Mouse (Mus musculus): ENCODE data around the gene Tnnt1. TPM values are rescaled to one million over a fixed set of nuclear protein-coding genes. Genes with fewer than 3 reads are reported as not detected.
A peak's percentile ranks its signal among the peaks of the same experiment; 100 is the strongest.

Gene Tnnt1
- polyA plus RNA-seq, 1 experiment from 2014 or later, result 4.0 TPM

DNA sequence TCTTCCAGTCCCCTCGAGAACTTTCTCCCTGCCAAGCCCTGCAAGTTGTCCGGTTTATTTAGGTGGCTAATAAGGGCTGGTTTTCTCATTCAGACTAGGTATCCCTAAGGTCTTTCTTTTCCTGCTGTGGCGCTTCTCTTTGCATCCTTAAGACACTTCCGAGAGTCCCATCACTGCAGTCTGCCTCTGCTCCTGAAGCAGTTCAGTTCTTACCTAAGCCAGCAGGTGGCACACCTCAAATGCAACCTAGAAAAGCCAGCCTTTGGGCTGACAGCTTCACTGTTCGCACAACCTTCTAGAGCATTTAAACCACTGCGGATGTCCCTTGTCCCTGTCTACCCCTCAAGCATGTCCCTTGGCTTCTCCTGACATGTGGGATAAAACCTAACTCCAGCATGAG, 36.5 kb downstream of the Tnnt1 start:
- WGBS, result 31% methylated on average over 6 of the region's 6 CpGs
- H3K9ac ChIP-seq, result no peak overlapping the region
- no peak for ATAC-seq (ENCODE audit: low FRiP score, low read depth)
- H3K9me3 ChIP-seq, result no peaks in the 10 kb centered on the region
- no peak overlapping the region for H3K4me2 ChIP-seq
- no peak overlapping the region for H3K4me3 ChIP-seq
- H3K36me3 ChIP-seq, result peaks cover 40% of the 10 kb centered on the region
- H3K4me1 ChIP-seq (replicated peaks), result peaks cover 19% of the 10 kb centered on the region
- peaks cover 22% of the 10 kb centered on the region for H3K27me3 ChIP-seq
- no peak overlapping the region for H3K27ac ChIP-seq (replicated peaks)

DNA sequence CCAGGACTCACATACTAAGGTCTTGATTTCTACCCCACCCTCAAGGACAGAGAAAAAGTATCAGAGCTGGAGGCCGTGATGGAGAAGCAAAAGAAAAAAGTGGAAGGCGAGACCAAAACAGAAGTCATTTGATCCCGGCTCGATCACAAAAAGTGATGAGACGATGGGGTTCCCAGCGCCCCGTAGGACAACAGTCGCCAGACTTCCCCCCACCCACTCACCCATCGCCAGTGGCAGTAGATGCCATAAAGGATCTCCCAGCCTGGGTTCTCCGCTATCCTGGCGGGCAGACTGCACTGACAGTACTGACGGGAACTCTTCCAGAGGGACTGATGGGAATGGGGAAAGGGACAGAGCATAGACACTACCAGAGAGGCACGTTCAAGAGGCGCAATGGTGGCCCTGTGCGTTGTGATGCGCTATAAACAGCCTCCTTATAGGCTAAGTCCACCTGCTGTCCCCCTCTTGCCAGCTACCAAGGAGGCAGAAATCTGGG, 37.3 kb downstream of the Tnnt1 start:
- Histone ChIP-seq H3K4me1 (replicated peaks) (peaks cover 19% of the 10 kb centered on the region), H3K27me3 (peaks cover 30% of the 10 kb centered on the region), H3K4me2 (peak overlapping the region; percentile 90), H3K9me3 (no peaks in the 10 kb centered on the region), H3K36me3 (peaks cover 32% of the 10 kb centered on the region), H3K9ac (peak overlapping the region; percentile 41), H3K27ac (replicated peaks) (peak overlapping the region; percentile 56; the same call in 1 of the 2 replicates), H3K4me3 (peak overlapping the region; percentile 46)
- no peak for ATAC-seq (ENCODE audit: low FRiP score, low read depth)
- 4% methylated on average over 16 of the region's 16 CpGs for WGBS

DNA sequence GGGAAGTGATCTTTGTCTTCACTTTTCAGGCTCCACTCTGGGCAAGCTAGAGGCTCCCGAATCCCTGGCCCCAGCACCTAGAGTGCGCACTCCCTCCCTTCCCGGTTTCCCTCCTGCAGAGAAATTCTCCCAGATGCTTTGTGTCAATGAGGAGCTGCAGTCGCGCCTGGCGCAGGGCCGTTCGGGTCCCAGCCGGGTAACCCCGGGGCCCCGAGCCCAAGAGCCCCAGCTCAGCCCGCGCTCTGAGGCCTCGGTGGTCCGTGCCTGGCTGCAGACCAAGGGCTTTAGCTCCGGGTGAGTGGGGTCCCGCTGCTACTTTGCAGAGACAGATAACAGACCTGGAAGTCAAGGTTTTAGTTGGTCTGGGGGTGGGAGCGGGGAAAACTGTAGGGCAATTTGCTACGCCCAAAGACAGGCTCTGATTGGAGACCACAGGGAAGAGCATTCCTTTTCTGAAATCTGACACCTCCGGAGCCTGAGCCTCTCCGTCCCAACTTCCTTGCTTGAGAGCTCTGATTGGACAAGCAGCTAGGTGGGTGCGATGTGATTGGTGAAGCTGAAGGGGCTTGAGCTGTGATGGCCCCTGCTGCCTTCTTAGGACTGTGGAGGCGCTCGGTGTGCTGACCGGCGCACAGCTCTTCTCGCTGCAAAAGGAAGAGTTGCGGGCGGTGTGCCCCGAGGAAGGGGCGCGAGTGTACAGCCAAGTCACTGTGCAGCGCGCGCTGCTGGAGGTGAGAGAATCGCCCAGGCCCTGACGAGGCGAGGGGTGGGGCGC, 38.0 kb downstream of the Tnnt1 start:
- under 1% methylated on average over 39 of the region's 39 CpGs for whole genome bisulfite sequencing
- no peaks in the 10 kb centered on the region for H3K9me3 ChIP-seq
- H3K36me3 ChIP-seq, result peaks cover 26% of the 10 kb centered on the region
- H3K4me2 ChIP-seq, result peak overlapping the region; percentile 90
- peaks cover 19% of the 10 kb centered on the region for H3K4me1 ChIP-seq (replicated peaks)
- H3K4me3 ChIP-seq, result peak overlapping the region; percentile 46
- peak; percentile 93 for ATAC-seq (ENCODE audit: low FRiP score, low read depth)
- peaks cover 36% of the 10 kb centered on the region for H3K27me3 ChIP-seq
- peak overlapping the region; percentile 41 for H3K9ac ChIP-seq
- H3K27ac ChIP-seq (replicated peaks), result peak overlapping the region; percentile 56

DNA sequence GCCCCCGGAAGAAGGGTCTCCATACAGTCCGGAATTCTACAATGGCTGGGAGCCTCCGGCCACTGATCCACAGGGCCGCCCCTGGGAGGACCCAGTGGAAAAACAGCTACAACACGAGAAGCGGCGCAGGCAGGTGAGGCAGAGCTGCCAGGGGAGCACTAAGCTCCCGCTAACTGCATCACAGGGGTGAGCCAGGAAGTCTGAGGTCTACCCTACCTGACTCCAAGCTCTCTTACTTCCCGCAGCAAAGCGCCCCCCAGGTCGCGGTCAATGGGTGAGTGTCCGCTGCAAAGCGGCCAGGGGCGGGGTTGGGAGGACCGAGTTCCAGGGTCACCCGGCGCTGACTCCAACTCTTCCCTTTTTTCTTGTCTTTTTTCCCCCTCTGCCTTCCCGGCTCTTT, 42.2 kb downstream of the Tnnt1 start:
- H3K9me3 ChIP-seq, result no peaks in the 10 kb centered on the region
- 13% methylated on average over 18 of the region's 19 CpGs for WGBS
- H3K36me3 ChIP-seq, result no peaks in the 10 kb centered on the region
- no peak for ATAC-seq (ENCODE audit: low FRiP score, low read depth)
- no peak overlapping the region for H3K9ac ChIP-seq
- H3K4me2 ChIP-seq, result no peak overlapping the region
- H3K27me3 ChIP-seq, result peaks cover 54% of the 10 kb centered on the region
- H3K4me3 ChIP-seq, result no peak overlapping the region
- H3K27ac ChIP-seq (replicated peaks), result no peak overlapping the region
- peaks cover 26% of the 10 kb centered on the region for H3K4me1 ChIP-seq (replicated peaks)

DNA sequence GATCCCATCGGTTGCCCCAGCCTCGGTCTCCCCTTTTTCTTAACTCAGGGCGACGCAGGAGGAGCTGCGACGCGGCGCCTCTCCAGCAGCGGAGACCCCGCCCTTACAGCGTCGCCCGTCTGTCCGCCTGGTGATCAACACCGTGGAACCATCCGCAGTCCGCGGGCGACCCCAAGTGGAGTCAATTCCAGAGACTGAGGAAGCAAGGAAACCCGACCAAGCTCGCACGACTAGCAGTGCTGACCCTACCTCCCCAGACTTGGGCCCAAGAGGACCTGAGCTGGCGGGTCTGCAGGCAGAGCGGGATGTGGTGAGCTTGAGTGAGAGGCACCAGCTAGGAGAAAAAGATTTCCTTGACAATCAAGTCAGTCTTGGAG, 45.0 kb downstream of the Tnnt1 start:
- 0 out of 2 replicates have a peak overlapping the region, but pooled peaks have one; percentile 25 for H3K27ac ChIP-seq (replicated peaks)
- H3K9me3 ChIP-seq, result no peaks in the 10 kb centered on the region
- H3K4me3 ChIP-seq, result peak overlapping the region; percentile 44
- peak overlapping the region; percentile 83 for H3K4me2 ChIP-seq
- ATAC-seq (ENCODE audit: low FRiP score, low read depth), result peak; percentile 87
- WGBS, result under 1% methylated on average over 24 of the region's 24 CpGs
- H3K4me1 ChIP-seq (replicated peaks), result peaks cover 14% of the 10 kb centered on the region
- no peaks in the 10 kb centered on the region for H3K36me3 ChIP-seq
- H3K9ac ChIP-seq, result peak overlapping the region; percentile 43
- peaks cover 46% of the 10 kb centered on the region for H3K27me3 ChIP-seq

DNA sequence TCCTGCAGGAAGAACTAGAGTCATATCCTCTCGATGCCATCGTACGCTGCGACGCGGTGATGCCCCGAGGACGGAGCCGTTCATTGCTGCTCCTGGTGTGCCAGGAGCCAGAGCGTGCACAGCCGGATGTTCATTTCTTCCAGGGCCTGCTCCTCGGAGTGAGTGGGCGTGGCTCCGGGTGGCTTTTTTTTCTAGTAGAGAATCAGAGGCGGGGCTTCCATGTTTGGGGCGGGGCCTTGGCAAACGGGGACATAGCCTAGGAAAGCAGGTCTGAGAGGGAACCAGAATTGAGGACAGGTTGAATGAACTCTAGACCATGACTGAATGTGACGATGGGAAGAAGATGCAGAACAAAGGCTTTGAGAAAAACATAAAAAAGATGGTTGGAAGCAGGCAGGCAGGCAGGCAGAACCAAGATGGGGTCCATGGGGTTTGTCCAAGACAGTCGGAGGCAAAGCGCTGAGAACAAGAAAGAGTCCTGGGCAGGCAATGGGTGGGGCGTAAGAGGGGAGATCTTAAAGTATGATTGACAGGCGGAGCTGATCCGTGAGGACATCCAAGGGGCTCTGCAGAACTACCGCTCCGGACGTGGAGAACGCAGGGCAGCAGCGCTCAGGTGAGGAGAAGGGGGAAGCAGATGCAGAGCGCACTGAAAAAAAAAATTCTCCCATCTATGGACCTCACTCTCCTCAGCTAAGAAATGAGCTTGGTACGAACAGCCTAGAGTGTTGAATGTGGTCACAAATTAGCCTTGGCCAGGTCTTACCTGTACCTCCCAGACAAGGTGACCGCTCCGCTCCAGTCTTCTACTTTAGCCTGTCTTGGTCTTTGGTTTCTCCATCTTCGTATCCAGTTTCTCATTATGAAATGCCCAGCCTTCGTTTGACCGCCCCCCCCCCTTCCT, 45.7 kb downstream of the Tnnt1 start:
- ATAC-seq (ENCODE audit: low FRiP score, low read depth), result peak; percentile 61
- H3K4me1 ChIP-seq (replicated peaks), result peaks cover 14% of the 10 kb centered on the region
- 2% methylated on average over 35 of the region's 35 CpGs for WGBS
- H3K9ac ChIP-seq, result peak overlapping the region; percentile 43
- no peaks in the 10 kb centered on the region for H3K9me3 ChIP-seq
- peaks cover 40% of the 10 kb centered on the region for H3K27me3 ChIP-seq
- peak overlapping the region; percentile 83 for H3K4me2 ChIP-seq
- H3K4me3 ChIP-seq, result peak overlapping the region; percentile 44
- H3K36me3 ChIP-seq, result no peaks in the 10 kb centered on the region
- 0 out of 2 replicates have a peak overlapping the region, but pooled peaks have one; percentile 25 for H3K27ac ChIP-seq (replicated peaks)

DNA sequence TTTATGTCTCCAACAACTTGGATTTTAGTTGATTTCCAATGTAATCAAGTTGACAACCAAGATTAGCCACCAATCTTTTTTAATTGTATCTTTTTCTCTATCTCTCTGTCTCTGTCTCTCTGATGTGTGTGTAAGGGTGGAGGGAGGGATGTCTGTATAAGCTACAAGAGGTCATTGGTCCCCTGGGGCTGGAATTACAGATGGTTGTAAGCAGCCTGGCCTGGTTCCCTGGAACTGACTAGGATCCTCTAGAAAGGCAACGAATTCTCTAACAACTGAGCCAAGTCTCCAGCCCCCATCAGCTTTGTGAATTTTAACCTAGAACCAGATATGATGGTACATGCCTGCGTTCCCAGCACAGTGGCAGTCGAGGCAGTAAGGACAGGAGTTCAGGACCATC, 48.4 kb downstream of the Tnnt1 start:
- H3K27me3 ChIP-seq, result peaks cover 13% of the 10 kb centered on the region
- 72% methylated on average over 3 of the region's 3 CpGs for WGBS
- no peak overlapping the region for H3K4me2 ChIP-seq
- no peak overlapping the region for H3K9ac ChIP-seq
- no peaks in the 10 kb centered on the region for H3K36me3 ChIP-seq
- peaks cover 14% of the 10 kb centered on the region for H3K4me1 ChIP-seq (replicated peaks)
- no peak for ATAC-seq (ENCODE audit: low FRiP score, low read depth)
- H3K27ac ChIP-seq (replicated peaks), result no peak overlapping the region
- H3K9me3 ChIP-seq, result no peaks in the 10 kb centered on the region
- no peak overlapping the region for H3K4me3 ChIP-seq

DNA sequence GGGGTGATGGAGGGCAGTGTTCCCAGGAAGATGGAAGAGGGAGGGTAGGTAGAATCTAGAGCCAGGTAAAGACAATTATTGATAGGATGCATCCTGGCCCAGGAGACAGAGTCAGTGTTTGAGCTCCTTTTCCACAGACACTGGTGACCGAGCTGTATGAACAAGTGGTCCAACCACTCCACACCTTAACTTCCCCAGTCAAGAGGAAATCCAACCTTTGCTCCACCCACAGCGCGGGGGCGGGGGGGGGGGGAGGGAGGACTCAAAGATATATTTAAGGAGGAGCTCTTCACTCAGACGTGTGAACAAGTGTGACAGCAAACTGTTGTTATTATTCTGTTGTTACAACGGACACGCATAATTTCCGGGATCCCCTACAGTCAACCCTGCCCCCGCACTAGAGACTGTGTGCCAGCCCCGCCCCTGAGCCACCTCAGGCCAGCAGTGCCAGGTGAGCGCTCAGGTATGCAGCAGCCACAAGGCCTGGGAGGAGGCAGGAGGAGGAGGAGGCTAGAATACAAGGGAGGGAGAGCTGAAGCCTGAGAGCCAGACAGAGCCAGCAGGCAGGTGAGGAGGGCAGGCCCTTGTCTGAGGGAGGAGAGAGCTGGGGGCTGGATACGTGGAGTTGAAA, 51.9 kb downstream of the Tnnt1 start:
- no peak for ATAC-seq (ENCODE audit: low FRiP score, low read depth)

DNA sequence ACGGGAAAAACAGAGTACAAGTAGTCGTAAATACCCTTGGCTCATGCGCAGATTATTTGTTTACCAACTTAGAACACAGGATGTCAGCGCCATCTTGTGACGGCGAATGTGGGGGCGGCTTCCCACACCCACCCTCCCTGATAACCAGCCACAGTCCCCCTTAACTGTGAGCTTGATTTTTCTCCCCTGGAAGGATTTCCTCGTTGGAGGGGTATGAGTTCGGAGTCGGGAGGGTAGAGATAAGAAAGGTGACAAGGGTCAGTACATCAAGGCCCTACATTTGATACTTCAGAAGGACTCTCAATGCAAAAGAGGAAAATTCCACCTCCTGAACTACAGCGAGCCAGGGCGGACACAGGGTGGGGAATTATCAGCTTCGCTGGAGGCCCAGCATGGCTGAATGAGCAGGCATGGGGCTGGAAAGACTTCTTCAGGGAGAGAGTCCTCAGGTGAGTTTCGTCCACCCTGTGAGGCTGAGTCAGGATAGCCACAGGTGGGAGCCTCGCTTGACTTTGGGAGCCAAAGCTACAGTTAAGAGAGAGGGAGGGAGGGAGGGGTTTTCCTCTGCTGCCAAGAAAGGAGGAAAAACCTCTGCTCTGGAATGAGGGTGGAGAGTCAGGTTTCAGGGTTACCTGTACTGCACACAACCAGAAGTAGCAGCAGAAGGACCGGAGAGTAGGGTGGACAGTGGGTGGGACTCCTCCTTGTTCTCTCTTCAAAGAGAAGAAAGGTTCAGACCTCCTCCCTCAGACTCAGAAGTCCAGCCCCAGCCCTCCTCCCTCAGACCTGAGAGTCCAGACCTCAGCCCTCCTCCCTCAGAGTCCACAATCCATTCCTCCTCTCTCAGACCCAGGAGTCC, 55.4 kb downstream of the Tnnt1 start, which contains the start of gene Eps8l1:
TSS of gene Eps8l1 (plus strand) at position 99 of the 859 bp plus-strand sequence.
- Histone ChIP-seq H3K36me3 (no peaks in the 10 kb centered on the region), H3K4me3 (peak within 1 kb of the TSS; percentile 24), H3K9me3 (no peaks in the 10 kb centered on the region), H3K9ac (no peak within 1 kb of the TSS), H3K27ac (replicated peaks) (no peak within 1 kb of the TSS), H3K27me3 (no peaks in the 10 kb centered on the region), H3K4me1 (replicated peaks) (no peaks in the 10 kb centered on the region), H3K4me2 (peak within 1 kb of the TSS; percentile 43)
- ATAC-seq (ENCODE audit: low FRiP score, low read depth), result peak; percentile 51; the same call in 1 of the 2 replicates
- 69% methylated on average over 14 of the region's 16 CpGs for WGBS

More for the DNA sequence above, 51.9 kb downstream of the Tnnt1 start:
- no peak overlapping the region for H3K4me3 ChIP-seq
- H3K27ac ChIP-seq (replicated peaks), result no peak overlapping the region
- 10% methylated on average over 12 of the region's 12 CpGs for WGBS
- no peaks in the 10 kb centered on the region for H3K36me3 ChIP-seq
- no peaks in the 10 kb centered on the region for H3K9me3 ChIP-seq
- peaks cover 1% of the 10 kb centered on the region; the same call in 1 of the 2 replicates for H3K4me1 ChIP-seq (replicated peaks)
- no peaks in the 10 kb centered on the region for H3K27me3 ChIP-seq
- H3K9ac ChIP-seq, result no peak overlapping the region
- no peak overlapping the region for H3K4me2 ChIP-seq

Data from hindbrain, embryonic 15.5 days (tissue).